Mouse (Mus musculus): Measurements from ENCODE around the gene Pola2. TPM values are rescaled to one million over a fixed set of nuclear protein-coding genes. Genes with fewer than 3 reads are reported as not detected.

The Pola2 gene
- total RNA-seq (2015; ENCODE audit: low replicate concordance) (24.5 and 44.0 TPM in 2 replicates), total RNA-seq (2017; ENCODE audit: low replicate concordance) (30.8 and 38.7 TPM in 2 replicates)

- peak; percentile 76 for ATAC-seq (replicated peaks; ENCODE audit: low FRiP score, poor library complexity, severe bottlenecking)
These were observed at the start of gene Pola2 for GRCm38 (mm10) chr19:5963883-5964562. TSS of gene Pola2 (minus strand) at chr19:5964202.

- ATAC-seq (replicated peaks; ENCODE audit: low FRiP score, poor library complexity, severe bottlenecking), result no peak
These were observed 49.7 kb upstream of the Pola2 start for GRCm38 (mm10) chr19:6013691-6014090.

- no peak for ATAC-seq (replicated peaks; ENCODE audit: low FRiP score, poor library complexity, severe bottlenecking)
These were observed 45.1 kb upstream of the Pola2 start for GRCm38 (mm10) chr19:6009137-6009536.

GRCm38 (mm10) chr19:6007013-6007412 is 43.0 kb upstream of the Pola2 start:
- no peak for ATAC-seq (replicated peaks; ENCODE audit: low FRiP score, poor library complexity, severe bottlenecking)

- ATAC-seq (replicated peaks; ENCODE audit: low FRiP score, poor library complexity, severe bottlenecking), result no peak
These were observed 41.5 kb upstream of the Pola2 start for GRCm38 (mm10) chr19:6005541-6005940.

- ATAC-seq (replicated peaks; ENCODE audit: low FRiP score, poor library complexity, severe bottlenecking), result no peak
These were observed 36.0 kb upstream of the Pola2 start for GRCm38 (mm10) chr19:5999969-6000368.

GRCm38 (mm10) chr19:5998180-5998579 is 34.2 kb upstream of the Pola2 start:
- ATAC-seq (replicated peaks; ENCODE audit: low FRiP score, poor library complexity, severe bottlenecking), result peak; percentile 63; the same call in 1 of the 2 replicates

- ATAC-seq (replicated peaks; ENCODE audit: low FRiP score, poor library complexity, severe bottlenecking), result no peak
These were observed 30.7 kb upstream of the Pola2 start for GRCm38 (mm10) chr19:5994711-5995110.

GRCm38 (mm10) chr19:5992012-5992411 is 28.0 kb upstream of the Pola2 start:
- no peak for ATAC-seq (replicated peaks; ENCODE audit: low FRiP score, poor library complexity, severe bottlenecking)

GRCm38 (mm10) chr19:5991467-5991866 is 27.5 kb upstream of the Pola2 start:
- ATAC-seq (replicated peaks; ENCODE audit: low FRiP score, poor library complexity, severe bottlenecking), result no peak

- ATAC-seq (replicated peaks; ENCODE audit: low FRiP score, poor library complexity, severe bottlenecking), result no peak
These were observed 26.9 kb upstream of the Pola2 start for GRCm38 (mm10) chr19:5990921-5991320.

- ATAC-seq (replicated peaks; ENCODE audit: low FRiP score, poor library complexity, severe bottlenecking), result no peak
These were observed 26.0 kb upstream of the Pola2 start for GRCm38 (mm10) chr19:5990033-5990432.

- ATAC-seq (replicated peaks; ENCODE audit: low FRiP score, poor library complexity, severe bottlenecking), result no peak
These were observed 25.6 kb upstream of the Pola2 start for GRCm38 (mm10) chr19:5989585-5989984.

- 0 out of 2 replicates have a peak, but pooled peaks have one; percentile 23 for ATAC-seq (replicated peaks; ENCODE audit: low FRiP score, poor library complexity, severe bottlenecking)
These were observed 24.9 kb upstream of the Pola2 start for GRCm38 (mm10) chr19:5988815-5989452.

- no peak for ATAC-seq (replicated peaks; ENCODE audit: low FRiP score, poor library complexity, severe bottlenecking)
These were observed 24.2 kb upstream of the Pola2 start for GRCm38 (mm10) chr19:5988027-5988814.

- no peak for ATAC-seq (replicated peaks; ENCODE audit: low FRiP score, poor library complexity, severe bottlenecking)
These were observed 22.0 kb upstream of the Pola2 start, which contains the start of gene Slc22a20 for GRCm38 (mm10) chr19:5986043-5986442. TSS of gene Slc22a20 (minus strand) at chr19:5986143.

- no peak for ATAC-seq (replicated peaks; ENCODE audit: low FRiP score, poor library complexity, severe bottlenecking)
These were observed 16.5 kb upstream of the Pola2 start for GRCm38 (mm10) chr19:5980477-5980876.

- no peak for ATAC-seq (replicated peaks; ENCODE audit: low FRiP score, poor library complexity, severe bottlenecking)
These were observed 13.7 kb upstream of the Pola2 start for GRCm38 (mm10) chr19:5977717-5978116.

- no peak for ATAC-seq (replicated peaks; ENCODE audit: low FRiP score, poor library complexity, severe bottlenecking)
These were observed 11.7 kb upstream of the Pola2 start for GRCm38 (mm10) chr19:5975676-5976075.

GRCm38 (mm10) chr19:5975112-5975511 is 11.1 kb upstream of the Pola2 start:
- ATAC-seq (replicated peaks; ENCODE audit: low FRiP score, poor library complexity, severe bottlenecking), result no peak

Data from erythroblast, adult 5-6 weeks (primary cell).